Mouse (Mus musculus) small intestine, adult 2 months (tissue): Measurements from ENCODE around the gene Chdh.

ENCODE experiments used
- CTCF ChIP-seq: fragments of 200-500 bp; IDR thresholded peaks from 2 replicates; pipeline ENCODE4 v1.5.1; 2012; ENCODE audit warnings: low read depth, mild to moderate bottlenecking, control low read depth, inconsistent platforms, low read length, moderate library complexity, mixed read lengths; ENCODE audit not compliant: insufficient replicate concordance, insufficient read length; ENCODE audit errors: extremely low read depth
- POLR2A ChIP-seq: fragments of 200-500 bp; IDR thresholded peaks from 2 replicates; pipeline ENCODE4 v1.6.1; 2012; ENCODE audit warnings: low read depth, mild to moderate bottlenecking, control low read depth, inconsistent platforms, low read length, moderate library complexity

GRCm38 (mm10) chr14:30022471-30022870 is 13.6 kb downstream of the Chdh start:
- TF ChIP-seq CTCF (no peak), POLR2A (no peak)
